Mouse (Mus musculus) ES-E14 (cell line): Measurements from ENCODE around the gene Prickle2.

Source experiments
- CHD2 ChIP-seq: IDR thresholded peaks from 2 replicates; pipeline ENCODE4 v1.6.1; 2014; ENCODE audit warnings: mild to moderate bottlenecking, low read depth, low read length, inconsistent platforms
- HCFC1 ChIP-seq: IDR thresholded peaks from 2 replicates; pipeline ENCODE4 v1.6.1; 2012; ENCODE audit warnings: low read length, inconsistent platforms, borderline replicate concordance; ENCODE audit not compliant: insufficient read depth
- MAFK ChIP-seq: IDR thresholded peaks from 2 replicates; pipeline ENCODE4 v1.6.1; 2014; ENCODE audit warnings: mild to moderate bottlenecking, low read depth, low read length, inconsistent platforms; ENCODE audit not compliant: insufficient read depth
- ZC3H11A ChIP-seq: IDR thresholded peaks from 2 replicates; pipeline ENCODE4 v1.6.1; 2012; ENCODE audit warnings: low read depth, mild to moderate bottlenecking, inconsistent platforms, low read length, borderline replicate concordance
- ZNF384 ChIP-seq: IDR thresholded peaks from 2 replicates; pipeline ENCODE4 v1.6.1; 2012; ENCODE audit warnings: low read depth, low read length, inconsistent platforms

DNA sequence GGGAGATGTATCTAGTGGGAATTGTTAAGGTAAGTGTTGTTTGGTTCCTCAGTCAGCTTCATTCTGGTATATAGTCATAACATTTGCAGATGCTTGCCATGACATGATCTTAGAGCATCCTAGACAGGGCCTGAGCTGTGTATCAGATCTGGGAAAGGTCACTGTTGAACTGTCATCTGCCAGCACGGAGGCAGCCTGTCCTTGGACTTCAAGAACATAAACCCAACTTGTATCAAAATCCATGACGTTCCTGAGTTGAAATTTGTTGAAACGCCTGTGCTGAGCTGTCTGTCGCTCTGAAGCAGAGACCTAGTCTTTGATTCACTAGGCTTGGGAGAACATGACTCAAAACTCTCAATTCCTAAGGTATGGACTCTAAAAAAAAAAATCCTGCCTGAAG, 8.8 kb upstream of the Prickle2 start:
- TF ChIP-seq HCFC1 (no peak), CHD2 (no peak), MAFK (no peak), ZC3H11A (no peak), ZNF384 (no peak)
